ENCODE assay signal across 9 mouse cellular contexts in genomic region chr9:102863876-102864545, GRCm38 (mm10). TPM values are rescaled to one million over a fixed set of nuclear protein-coding genes. Genes with fewer than 3 reads are reported as not detected.
DNase-seq lines count a peak whose midpoint lies in the region; ATAC-seq lines count a peak whose summit lies in the region.
"Had no signal": no experiment of that assay in that cellular context is flagged by ENCODE, and none has a peak within 500 bp of the region (broad histone marks: within the 10 kb centered on the region; RNA-seq: fewer than 3 reads in every experiment).

No protein-coding gene starts in this region.

- H3K36me3 ChIP-seq in kidney, embryonic 14.5 days (ENCODE audit: control insufficient read depth, insufficient read depth, low read length), result peaks cover 13% of the 10 kb centered on the region

- no peaks in the 10 kb centered on the region for H3K27me3 ChIP-seq in kidney, embryonic 14.5 days (ENCODE audit: control insufficient read depth, insufficient read depth, low read length)
- H3K27me3 ChIP-seq: neural tube, embryonic 12.5 days had no signal

- intact Hi-C loops in heart, postnatal 25 days (cut with DNase I), result no loop called here

- H3K4me2 ChIP-seq in kidney, embryonic 14.5 days (replicated peaks; ENCODE audit: low read depth, low read length), result no peak overlapping the region
- H3K4me2 ChIP-seq: neural tube, embryonic 12.5 days had no signal

- ATAC-seq in kidney, embryonic 14.5 days (ENCODE audit: low FRiP score, low TSS enrichment), result no peak
- ATAC-seq in frontal cortex, adult (ENCODE audit: low TSS enrichment), result peak; percentile 91

- H3K4me3 ChIP-seq in kidney, embryonic 14.5 days (ENCODE audit: low read length), result no peak overlapping the region
- H3K4me3 ChIP-seq: neural tube, embryonic 12.5 days had no signal

- no peaks in the 10 kb centered on the region; the same call in 1 of the 2 replicates for H3K9me3 ChIP-seq in kidney, embryonic 14.5 days (ENCODE audit: control insufficient read depth, low read length)
- H3K9me3 ChIP-seq: neural tube, embryonic 12.5 days had no signal

- WGBS in kidney, embryonic 14.5 days, result 63% methylated on average over 14 of the region's 14 CpGs

- peak overlapping the region; percentile 69 for H3K27ac ChIP-seq in kidney, embryonic 14.5 days (ENCODE audit: low read depth, low read length)
- H3K27ac ChIP-seq: neural tube, embryonic 12.5 days had no signal

- H3K4me1 ChIP-seq in kidney, embryonic 14.5 days (ENCODE audit: control insufficient read depth, insufficient read depth, low read length), result peaks cover 54% of the 10 kb centered on the region

- no peak overlapping the region for H3K9ac ChIP-seq in kidney, embryonic 14.5 days (ENCODE audit: low read depth, low read length)
- H3K9ac ChIP-seq: neural tube, embryonic 12.5 days had no signal

- DNase-seq in kidney, adult 18-20 months, result no peak
- DNase-seq in heart, postnatal 25 days (ENCODE audit: low spot score), result peak; percentile 73
- peak; percentile 48 to 58 for DNase-seq in layer of hippocampus, postnatal 25 days (ENCODE audit: extremely low spot score in 1 of 2, low spot score in 1 of 2)
- peak; percentile 94 for DNase-seq in lung, postnatal 10 days
- DNase-seq in telencephalon, adult 2 months (ENCODE audit: low read depth, low spot score), result peak; percentile 88
- no peak for DNase-seq in yolk sac, embryonic 10.5 days (ENCODE audit: low spot score)

RNA-seq across cellular contexts. Expression of gene Ryk, which starts 29.3 kb away (rescaled TPM):
- 29.9 and 32.7 TPM in 2 replicates for polyA plus RNA-seq in kidney, embryonic 14.5 days (2014; fragmentation: Nextera tagmentation; extraction: Ambion mirVana)
- 10 to 100 TPM; 39.4 to 41.8 TPM for total RNA-seq in heart, postnatal 25 days (2021)
- total RNA-seq in layer of hippocampus, postnatal 25 days (2021), result 10 to 100 TPM; 37.1 to 44.4 TPM

Comparison
In these comparisons a context has a peak if more than half of its experiments do, and no peak if none do; other contexts are left out.
1. DNase-seq: peak in heart, postnatal 25 days (single experiment), layer of hippocampus, postnatal 25 days (2 of 2), lung, postnatal 10 days (single experiment) and telencephalon, adult 2 months (single experiment); none in kidney, adult 18-20 months (single experiment) and yolk sac, embryonic 10.5 days (single experiment).